Mouse (Mus musculus) liver, embryonic 11.5 days (tissue): ENCODE data around the gene Maml3. TPM values are rescaled to one million over a fixed set of nuclear protein-coding genes. Genes with fewer than 3 reads are reported as not detected.

Source experiments
- ATAC-seq: fragments of 200-750 bp; cut with Nextera tagmentation; replicated peaks from 2 replicates; pipeline ENCODE4 v1.8.0; 2017; ENCODE audit warnings: moderate number of reproducible peaks, mild to moderate bottlenecking, moderate TSS enrichment, moderate library complexity; ENCODE audit not compliant: low FRiP score
- DNase-seq: peaks from one replicate; pipeline ENCODE4 v3.0.0-alpha.2; 2017; ENCODE audit warnings: low spot score
- H3K27ac ChIP-seq: fragments of 300-500 bp; sonication (generic); 2 replicates; pipeline ENCODE4 v1.5.1; 2014; ENCODE audit warnings: mild to moderate bottlenecking, low read depth, low read length, control low read depth
- H3K27me3 ChIP-seq: fragments of 300-500 bp; sonication (generic); replicated peaks from 2 replicates; pipeline ENCODE4 v1.6.1; 2014; ENCODE audit warnings: low read length, mixed read lengths; ENCODE audit not compliant: control insufficient read depth, insufficient read depth
- H3K36me3 ChIP-seq: fragments of 300-500 bp; sonication (generic); 2 replicates; pipeline ENCODE4 v1.6.1; 2014; ENCODE audit warnings: mild to moderate bottlenecking, low read length, moderate library complexity, mixed read lengths; ENCODE audit not compliant: control insufficient read depth, insufficient read depth
- H3K4me1 ChIP-seq: fragments of 300-500 bp; sonication (generic); replicated peaks from 2 replicates; pipeline ENCODE4 v1.6.1; 2014; ENCODE audit warnings: low read length, mixed read lengths; ENCODE audit not compliant: control insufficient read depth, insufficient read depth
- H3K4me2 ChIP-seq: fragments of 300-500 bp; sonication (generic); 2 replicates; pipeline ENCODE4 v1.6.1; 2014; ENCODE audit warnings: mild to moderate bottlenecking, control low read depth, moderate library complexity
- H3K4me3 ChIP-seq: fragments of 300-500 bp; sonication (generic); 2 replicates; pipeline ENCODE4 v1.5.1; 2014; ENCODE audit warnings: low read depth, low read length, control low read depth
- H3K9ac ChIP-seq: fragments of 300-500 bp; sonication (generic); 2 replicates; pipeline ENCODE4 v1.6.1; 2014; ENCODE audit warnings: low read depth, low read length, control low read depth
- H3K9me3 ChIP-seq: fragments of 300-500 bp; sonication (generic); 2 replicates; pipeline ENCODE4 v1.6.1; 2016; ENCODE audit warnings: low read length, inconsistent platforms, mixed read lengths; ENCODE audit not compliant: control insufficient read depth
- WGBS: fragments of 180-500 bp; shearing (Covaris S2); extraction: QIAGEN DNeasy Blood & Tissue Kit; methylation state at CpG from one replicate; pipeline ENCODE4 v1.1.7; 2014; 5-methylcytosine and 5-hydroxymethylcytosine counted together
- polyA plus RNA-seq: library from polyadenylated mRNA; unstranded; fragments of >200 nt; fragmentation: Nextera tagmentation; extraction: Ambion mirVana; gene quantifications from 2 replicates; pipeline ENCODE4 v1.2.1, GENCODE M21; 2014

Gene Maml3
- polyA plus RNA-seq, 1 experiment from 2014 or later: 3.1 TPM

GRCm38 (mm10) chr3:51769196-51769595, 335.7 kb downstream of the Maml3 start:
- ATAC-seq (no peak), DNase-seq (no peak)
- Histone ChIP-seq H3K9me3 (no peaks in the 10 kb centered on the region), H3K36me3 (no peaks in the 10 kb centered on the region), H3K9ac (no peak overlapping the region), H3K4me2 (no peak overlapping the region), H3K4me3 (no peak overlapping the region), H3K27ac (no peak overlapping the region), H3K27me3 (no peaks in the 10 kb centered on the region), H3K4me1 (no peaks in the 10 kb centered on the region)
- WGBS: 86% methylated on average over 6 of the region's 6 CpGs

DNA sequence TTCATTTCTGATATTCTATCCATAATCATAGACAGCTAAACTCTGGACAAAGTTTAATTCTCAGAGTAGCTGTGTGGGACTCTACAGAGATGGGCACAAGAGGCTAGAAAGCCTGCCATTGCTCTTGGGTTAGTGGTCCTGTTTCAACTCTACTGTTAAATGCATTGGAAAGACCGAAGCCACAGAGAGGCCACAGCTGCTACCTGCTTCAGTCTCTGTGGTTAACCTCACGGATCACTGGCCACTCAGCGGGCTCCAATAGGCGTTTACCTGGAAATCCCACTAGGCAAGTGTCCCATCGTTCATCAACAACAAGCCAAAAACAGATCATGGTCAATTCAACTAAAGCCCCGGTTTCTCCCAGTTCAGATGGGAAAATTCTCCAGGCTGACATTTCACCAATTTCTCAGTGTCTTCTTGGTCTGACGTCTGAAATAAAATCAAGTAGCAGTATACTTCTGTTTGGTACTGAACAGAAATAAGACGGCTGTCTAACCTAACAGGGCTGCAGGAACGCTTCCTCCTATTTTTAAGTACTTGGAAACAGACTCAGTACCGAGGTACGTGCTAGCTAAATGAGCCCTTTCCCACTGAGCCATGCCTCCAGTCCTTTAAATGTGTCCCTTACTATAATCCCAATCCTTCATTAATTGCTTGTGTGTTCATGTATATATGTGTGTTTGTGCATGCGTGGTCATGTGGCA, 339.5 kb downstream of the Maml3 start:
- DNase-seq (no peak), ATAC-seq (no peak)
- no peaks in the 10 kb centered on the region for H3K27me3 ChIP-seq
- H3K4me1 ChIP-seq: no peaks in the 10 kb centered on the region
- H3K27ac ChIP-seq: no peak overlapping the region
- H3K9me3 ChIP-seq: no peaks in the 10 kb centered on the region
- no peak overlapping the region for H3K9ac ChIP-seq
- WGBS: 64% methylated on average over 12 of the region's 12 CpGs
- H3K4me2 ChIP-seq: no peak overlapping the region
- no peak overlapping the region for H3K4me3 ChIP-seq
- no peaks in the 10 kb centered on the region for H3K36me3 ChIP-seq

DNA sequence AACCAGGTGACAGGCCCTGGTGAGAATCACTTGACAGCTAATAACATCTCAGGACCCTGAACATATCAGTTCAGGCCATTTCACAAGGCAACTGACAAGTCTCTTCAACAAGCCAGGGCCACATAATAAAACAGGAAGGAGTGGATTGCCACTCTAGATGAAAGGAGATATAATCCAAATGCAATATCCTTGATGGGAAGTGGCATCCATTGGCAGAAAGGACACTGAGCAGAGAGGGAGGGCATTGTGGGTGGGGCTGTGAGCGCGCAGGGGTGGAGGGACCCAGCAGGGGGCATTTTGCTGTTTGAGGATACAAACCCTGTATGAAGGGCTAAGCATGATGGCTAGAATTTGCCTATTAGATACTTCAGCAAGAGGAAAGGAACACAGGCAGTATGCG, 340.7 kb downstream of the Maml3 start:
- Histone ChIP-seq H3K9me3 (no peaks in the 10 kb centered on the region), H3K27me3 (no peaks in the 10 kb centered on the region), H3K4me2 (no peak overlapping the region), H3K36me3 (no peaks in the 10 kb centered on the region), H3K27ac (no peak overlapping the region), H3K4me1 (no peaks in the 10 kb centered on the region), H3K9ac (no peak overlapping the region), H3K4me3 (no peak overlapping the region)
- DNase-seq: no peak
- ATAC-seq: no peak
- 71% methylated on average over 3 of the region's 3 CpGs for WGBS

DNA sequence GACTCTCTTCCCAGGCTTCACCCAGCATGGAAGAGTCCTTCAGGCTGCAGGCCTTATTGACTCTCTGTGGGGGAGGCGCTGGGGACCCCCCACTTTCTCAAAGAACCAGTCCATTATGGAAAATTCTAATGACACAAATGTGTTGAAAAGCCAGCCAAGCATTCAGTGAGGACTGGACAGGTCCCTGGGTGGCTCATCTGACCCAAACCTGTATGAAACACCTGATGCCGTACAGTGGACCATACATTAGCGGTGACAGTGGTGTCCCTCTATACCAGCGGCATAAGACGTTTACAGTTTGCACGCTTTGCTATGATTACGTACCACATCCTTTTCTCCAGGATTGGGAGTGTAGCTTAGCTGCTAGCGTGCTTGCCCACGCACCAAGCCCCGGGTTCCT, 342.0 kb downstream of the Maml3 start:
- no peak for ATAC-seq
- no peak overlapping the region for H3K4me3 ChIP-seq
- no peak for DNase-seq
- H3K4me2 ChIP-seq: no peak overlapping the region
- 91% methylated on average over 10 of the region's 10 CpGs for WGBS
- no peaks in the 10 kb centered on the region for H3K9me3 ChIP-seq
- no peak overlapping the region for H3K27ac ChIP-seq
- no peak overlapping the region for H3K9ac ChIP-seq
- no peaks in the 10 kb centered on the region for H3K27me3 ChIP-seq
- H3K4me1 ChIP-seq: no peaks in the 10 kb centered on the region
- H3K36me3 ChIP-seq: no peaks in the 10 kb centered on the region

GRCm38 (mm10) chr3:51759534-51759933, 345.3 kb downstream of the Maml3 start:
- Histone ChIP-seq H3K9me3 (no peaks in the 10 kb centered on the region), H3K27me3 (no peaks in the 10 kb centered on the region), H3K4me2 (no peak overlapping the region), H3K4me1 (no peaks in the 10 kb centered on the region), H3K4me3 (no peak overlapping the region), H3K9ac (no peak overlapping the region), H3K27ac (no peak overlapping the region), H3K36me3 (no peaks in the 10 kb centered on the region)
- 61% methylated on average over 3 of the region's 3 CpGs for WGBS
- DNase-seq (no peak), ATAC-seq (no peak)

GRCm38 (mm10) chr3:51757032-51757431, 347.8 kb downstream of the Maml3 start:
- no peak overlapping the region for H3K4me2 ChIP-seq
- H3K4me3 ChIP-seq: no peak overlapping the region
- H3K36me3 ChIP-seq: no peaks in the 10 kb centered on the region
- WGBS: 91% methylated on average over 5 of the region's 5 CpGs
- H3K9ac ChIP-seq: no peak overlapping the region
- H3K9me3 ChIP-seq: no peaks in the 10 kb centered on the region
- H3K4me1 ChIP-seq: no peaks in the 10 kb centered on the region
- H3K27me3 ChIP-seq: no peaks in the 10 kb centered on the region
- DNase-seq (no peak), ATAC-seq (no peak)
- H3K27ac ChIP-seq: no peak overlapping the region

- Histone ChIP-seq H3K36me3 (no peaks in the 10 kb centered on the region), H3K4me3 (no peak overlapping the region), H3K27ac (no peak overlapping the region), H3K27me3 (no peaks in the 10 kb centered on the region), H3K9ac (no peak overlapping the region), H3K4me1 (0 out of 2 replicates have a peak, but pooled peaks cover under 1% of the 10 kb centered on the region), H3K9me3 (no peaks in the 10 kb centered on the region), H3K4me2 (no peak overlapping the region)
- ATAC-seq: no peak
- WGBS: 66% methylated on average over 5 of the region's 5 CpGs
- no peak for DNase-seq
Observed at GRCm38 (mm10) chr3:51756283-51756682, 348.6 kb downstream of the Maml3 start.

- 69% methylated on average over 5 of the region's 5 CpGs for WGBS
- Histone ChIP-seq H3K4me3 (no peak overlapping the region), H3K9ac (no peak overlapping the region), H3K4me2 (no peak overlapping the region), H3K27ac (no peak overlapping the region), H3K9me3 (no peaks in the 10 kb centered on the region), H3K27me3 (no peaks in the 10 kb centered on the region), H3K4me1 (peaks cover 14% of the 10 kb centered on the region), H3K36me3 (no peaks in the 10 kb centered on the region)
- DNase-seq: no peak
- ATAC-seq: no peak
Observed at GRCm38 (mm10) chr3:51753262-51753661, 351.6 kb downstream of the Maml3 start.

DNA sequence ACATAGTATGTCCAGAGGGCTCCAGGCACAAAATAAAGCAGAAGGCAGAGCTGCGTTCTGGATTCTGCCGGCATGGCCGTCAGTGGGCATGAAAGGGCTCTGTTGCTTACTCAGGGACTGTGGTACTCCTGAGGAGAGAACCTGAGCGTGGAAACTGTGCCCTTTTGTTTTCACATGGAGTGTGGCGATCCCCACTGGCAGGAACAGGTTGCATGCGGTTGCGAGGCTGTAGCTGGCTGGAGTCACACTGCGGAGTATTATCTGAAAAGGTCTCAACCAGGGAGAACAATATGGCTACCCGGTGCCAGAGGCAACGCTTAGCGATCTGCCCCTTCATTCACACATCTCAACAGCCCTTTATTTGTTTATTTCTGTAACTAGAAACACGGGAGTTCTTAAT, 353.4 kb downstream of the Maml3 start:
- no peak overlapping the region for H3K9ac ChIP-seq
- no peaks in the 10 kb centered on the region for H3K27me3 ChIP-seq
- no peaks in the 10 kb centered on the region for H3K36me3 ChIP-seq
- 84% methylated on average over 12 of the region's 12 CpGs for WGBS
- no peak overlapping the region for H3K4me3 ChIP-seq
- H3K27ac ChIP-seq: no peak overlapping the region
- peaks cover 17% of the 10 kb centered on the region for H3K4me1 ChIP-seq
- ATAC-seq (no peak), DNase-seq (no peak)
- no peak overlapping the region for H3K4me2 ChIP-seq
- no peaks in the 10 kb centered on the region for H3K9me3 ChIP-seq
